Mouse (Mus musculus) hindbrain, embryonic 16.5 days (tissue): Measurements from ENCODE around the gene Cct5. TPM values are rescaled to one million over a fixed set of nuclear protein-coding genes. Genes with fewer than 3 reads are reported as not detected.

Experiments
- ATAC-seq: fragments of 200-750 bp; cut with Nextera tagmentation; 2 replicates; pipeline ENCODE4 v1.8.0; 2017; ENCODE audit warnings: moderate TSS enrichment, moderate library complexity
- H3K27ac ChIP-seq: fragments of 300-500 bp; sonication (generic); 2 replicates; pipeline ENCODE4 v1.5.1; 2014; ENCODE audit warnings: low read depth, mild to moderate bottlenecking, control low read depth, low read length, moderate library complexity
- H3K27me3 ChIP-seq: fragments of 300-500 bp; sonication (generic); replicated peaks from 2 replicates; pipeline ENCODE4 v1.6.1; 2014; ENCODE audit warnings: low read length; ENCODE audit not compliant: control insufficient read depth, insufficient read depth
- H3K36me3 ChIP-seq: fragments of 300-500 bp; sonication (generic); 2 replicates; pipeline ENCODE4 v1.6.1; 2014; ENCODE audit warnings: mild to moderate bottlenecking, low read length, moderate library complexity, mixed read lengths; ENCODE audit not compliant: control insufficient read depth, insufficient read depth
- H3K4me1 ChIP-seq: fragments of 300-500 bp; sonication (generic); 2 replicates; pipeline ENCODE4 v1.6.1; 2014; ENCODE audit warnings: low read depth, low read length; ENCODE audit not compliant: control insufficient read depth, insufficient read depth
- H3K4me2 ChIP-seq: fragments of 300-500 bp; sonication (generic); 2 replicates; pipeline ENCODE4 v1.6.1; 2014; ENCODE audit warnings: mild to moderate bottlenecking, low read length, control low read depth, moderate library complexity
- H3K4me3 ChIP-seq: fragments of 300-500 bp; sonication (generic); 2 replicates; pipeline ENCODE4 v1.5.1; 2014; ENCODE audit warnings: mild to moderate bottlenecking, low read length, control low read depth, moderate library complexity
- H3K9ac ChIP-seq: fragments of 300-500 bp; sonication (generic); 2 replicates; pipeline ENCODE4 v1.6.1; 2014; ENCODE audit warnings: low read depth, mild to moderate bottlenecking, control low read depth, low read length, moderate library complexity
- H3K9me3 ChIP-seq: fragments of 300-500 bp; sonication (generic); 2 replicates; pipeline ENCODE4 v1.6.1; 2014; ENCODE audit warnings: mild to moderate bottlenecking, low read length, moderate library complexity; ENCODE audit not compliant: control insufficient read depth
- WGBS: fragments of 180-500 bp; shearing (Covaris S2); extraction: QIAGEN DNeasy Blood & Tissue Kit; methylation state at CpG from one replicate; pipeline ENCODE4 v1.1.7; 2014; 5-methylcytosine and 5-hydroxymethylcytosine counted together
- polyA plus RNA-seq: library from polyadenylated mRNA; unstranded; fragments of >200 nt; fragmentation: Nextera tagmentation; extraction: Ambion mirVana; gene quantifications from 2 replicates; pipeline ENCODE4 v1.2.1, GENCODE M21; 2015

The Cct5 gene
- 484 and 486 TPM in 2 replicates for polyA plus RNA-seq

GRCm38 (mm10) chr15:31601646-31602374, at the start of gene Cct5, which contains the start of gene Fam173b:
Gene Cct5, minus strand, starts transcription at chr15:31601804.
Gene Fam173b, plus strand, starts transcription at chr15:31601852.
- under 1% methylated on average over 63 of the region's 63 CpGs for whole genome bisulfite sequencing

GRCm38 (mm10) chr15:31650821-31651220, 49.2 kb upstream of the Cct5 start:
- H3K9me3 ChIP-seq, result no peaks in the 10 kb centered on the region
- no peaks in the 10 kb centered on the region for H3K4me1 ChIP-seq
- H3K27me3 ChIP-seq, result no peaks in the 10 kb centered on the region
- no peak overlapping the region for H3K9ac ChIP-seq
- H3K27ac ChIP-seq, result no peak overlapping the region
- H3K36me3 ChIP-seq, result no peaks in the 10 kb centered on the region
- no peak overlapping the region for H3K4me3 ChIP-seq
- H3K4me2 ChIP-seq, result no peak overlapping the region
- WGBS, result 98% methylated on average over 7 of the region's 7 CpGs
- no peak for ATAC-seq

More at GRCm38 (mm10) chr15:31601646-31602374, at the start of gene Cct5, which contains the start of gene Fam173b:
- Histone ChIP-seq H3K4me2 (peak within 1 kb of the TSS; percentile 78), H3K9me3 (no peaks in the 10 kb centered on the region), H3K27ac (peak within 1 kb of the TSS; percentile 96), H3K4me3 (peak within 1 kb of the TSS; percentile 58), H3K36me3 (no peaks in the 10 kb centered on the region), H3K9ac (peak within 1 kb of the TSS; percentile 96), H3K27me3 (no peaks in the 10 kb centered on the region), H3K4me1 (peaks cover 19% of the 10 kb centered on the region)
- peak; percentile 89 for ATAC-seq

GRCm38 (mm10) chr15:31649691-31650090, 48.1 kb upstream of the Cct5 start:
- 88% methylated on average over 12 of the region's 12 CpGs for WGBS
- Histone ChIP-seq H3K27ac (no peak overlapping the region), H3K4me1 (no peaks in the 10 kb centered on the region), H3K4me3 (no peak overlapping the region), H3K9ac (no peak overlapping the region), H3K36me3 (no peaks in the 10 kb centered on the region), H3K27me3 (no peaks in the 10 kb centered on the region), H3K9me3 (no peaks in the 10 kb centered on the region), H3K4me2 (no peak overlapping the region)
- ATAC-seq, result no peak

GRCm38 (mm10) chr15:31647851-31648569, 46.4 kb upstream of the Cct5 start:
- no peak for ATAC-seq

GRCm38 (mm10) chr15:31647225-31647624, 45.6 kb upstream of the Cct5 start:
- no peak for ATAC-seq

More at GRCm38 (mm10) chr15:31647851-31648569, 46.4 kb upstream of the Cct5 start:
- no peaks in the 10 kb centered on the region for H3K36me3 ChIP-seq
- H3K27me3 ChIP-seq, result no peaks in the 10 kb centered on the region; the same call in 1 of the 2 replicates
- no peak overlapping the region for H3K27ac ChIP-seq
- no peaks in the 10 kb centered on the region for H3K9me3 ChIP-seq
- no peak overlapping the region for H3K9ac ChIP-seq
- H3K4me3 ChIP-seq, result no peak overlapping the region
- 88% methylated on average over 8 of the region's 8 CpGs for WGBS
- no peak overlapping the region for H3K4me2 ChIP-seq
- no peaks in the 10 kb centered on the region for H3K4me1 ChIP-seq

GRCm38 (mm10) chr15:31636091-31636595, 34.5 kb upstream of the Cct5 start:
- Histone ChIP-seq H3K4me2 (no peak overlapping the region), H3K4me3 (no peak overlapping the region)
- WGBS, result 81% methylated on average over 9 of the region's 9 CpGs

More at GRCm38 (mm10) chr15:31647225-31647624, 45.6 kb upstream of the Cct5 start:
- Histone ChIP-seq H3K27ac (no peak overlapping the region), H3K4me2 (no peak overlapping the region), H3K4me3 (no peak overlapping the region), H3K4me1 (no peaks in the 10 kb centered on the region), H3K9ac (no peak overlapping the region), H3K9me3 (no peaks in the 10 kb centered on the region), H3K36me3 (no peaks in the 10 kb centered on the region), H3K27me3 (no peaks in the 10 kb centered on the region; the same call in 1 of the 2 replicates)
- 83% methylated on average over 6 of the region's 6 CpGs for WGBS

GRCm38 (mm10) chr15:31634582-31634981, 33.0 kb upstream of the Cct5 start:
- no peak overlapping the region for H3K4me2 ChIP-seq
- H3K9ac ChIP-seq, result no peak overlapping the region
- H3K9me3 ChIP-seq, result no peaks in the 10 kb centered on the region; the same call in 1 of the 2 replicates
- H3K27me3 ChIP-seq, result no peaks in the 10 kb centered on the region
- H3K4me1 ChIP-seq, result no peaks in the 10 kb centered on the region
- H3K27ac ChIP-seq, result no peak overlapping the region
- H3K36me3 ChIP-seq, result no peaks in the 10 kb centered on the region
- H3K4me3 ChIP-seq, result no peak overlapping the region
- ATAC-seq, result peak; percentile 59; the same call in 1 of the 2 replicates
- 75% methylated on average over 6 of the region's 6 CpGs for WGBS

More at GRCm38 (mm10) chr15:31636091-31636595, 34.5 kb upstream of the Cct5 start:
- no peaks in the 10 kb centered on the region for H3K4me1 ChIP-seq
- no peaks in the 10 kb centered on the region for H3K36me3 ChIP-seq
- no peaks in the 10 kb centered on the region for H3K27me3 ChIP-seq
- no peak overlapping the region for H3K9ac ChIP-seq
- H3K9me3 ChIP-seq, result no peaks in the 10 kb centered on the region; the same call in 1 of the 2 replicates
- no peak overlapping the region for H3K27ac ChIP-seq
- ATAC-seq, result no peak

- no peak for ATAC-seq
- 83% methylated on average over 4 of the region's 4 CpGs for WGBS
- Histone ChIP-seq H3K9me3 (no peaks in the 10 kb centered on the region; the same call in 1 of the 2 replicates), H3K27ac (no peak overlapping the region), H3K9ac (no peak overlapping the region), H3K4me2 (no peak overlapping the region), H3K4me1 (peaks cover 6% of the 10 kb centered on the region), H3K4me3 (no peak overlapping the region), H3K36me3 (no peaks in the 10 kb centered on the region), H3K27me3 (no peaks in the 10 kb centered on the region)
Measured at GRCm38 (mm10) chr15:31632478-31632877, 30.9 kb upstream of the Cct5 start.
